Mouse (Mus musculus) thymus, adult 18-20 months (tissue): Measurements from ENCODE around the gene Hdgfl2.

Experiments used
- DNase-seq, 2 experiments: peaks; one replicate each; pipeline ENCODE4 v3.0.0; 2022; ENCODE audit warnings: mixed read lengths in 2 of 2

The Hdgfl2 gene

DNA sequence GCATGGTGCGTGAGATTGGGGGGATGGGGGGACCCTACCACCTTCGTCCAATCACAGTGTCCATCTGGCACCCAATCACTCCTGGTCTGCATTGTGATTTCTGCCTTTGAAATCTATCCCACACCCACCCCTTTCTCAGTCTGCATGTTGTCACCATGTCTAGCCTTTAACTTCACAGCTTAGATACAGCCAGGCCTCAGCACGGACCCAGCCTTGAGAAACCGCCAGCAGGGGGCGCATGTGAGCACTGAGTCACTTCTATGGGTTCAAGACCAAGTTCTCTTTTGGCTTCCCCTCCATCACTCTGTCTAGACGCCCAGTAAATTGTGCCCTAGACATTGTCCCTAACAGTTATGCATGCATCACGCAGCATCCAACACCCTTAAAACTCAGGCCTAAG is 52.4 kb downstream of the Hdgfl2 start:
- peak in 1 of 2 experiments; percentile 48 for DNase-seq

DNA sequence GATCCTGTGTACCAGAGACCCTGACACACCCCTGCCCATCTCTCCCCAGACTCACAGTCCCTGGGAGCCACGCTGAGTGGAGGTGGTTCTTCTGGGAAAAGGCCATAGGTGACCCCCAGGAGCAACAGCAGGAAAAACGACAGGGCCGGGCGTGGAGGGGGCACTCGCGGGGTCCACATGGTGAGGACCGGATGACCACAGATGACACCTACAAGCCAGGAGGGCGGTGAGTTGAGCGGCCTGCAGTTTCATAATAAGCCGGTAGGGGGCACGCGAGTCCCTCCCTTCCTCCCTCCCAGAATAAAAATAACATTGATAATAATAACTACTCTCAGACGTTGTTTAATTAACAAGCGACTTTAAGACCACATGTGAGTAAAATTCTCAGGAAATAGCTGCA is 53.2 kb downstream of the Hdgfl2 start:
- no peak for DNase-seq

DNA sequence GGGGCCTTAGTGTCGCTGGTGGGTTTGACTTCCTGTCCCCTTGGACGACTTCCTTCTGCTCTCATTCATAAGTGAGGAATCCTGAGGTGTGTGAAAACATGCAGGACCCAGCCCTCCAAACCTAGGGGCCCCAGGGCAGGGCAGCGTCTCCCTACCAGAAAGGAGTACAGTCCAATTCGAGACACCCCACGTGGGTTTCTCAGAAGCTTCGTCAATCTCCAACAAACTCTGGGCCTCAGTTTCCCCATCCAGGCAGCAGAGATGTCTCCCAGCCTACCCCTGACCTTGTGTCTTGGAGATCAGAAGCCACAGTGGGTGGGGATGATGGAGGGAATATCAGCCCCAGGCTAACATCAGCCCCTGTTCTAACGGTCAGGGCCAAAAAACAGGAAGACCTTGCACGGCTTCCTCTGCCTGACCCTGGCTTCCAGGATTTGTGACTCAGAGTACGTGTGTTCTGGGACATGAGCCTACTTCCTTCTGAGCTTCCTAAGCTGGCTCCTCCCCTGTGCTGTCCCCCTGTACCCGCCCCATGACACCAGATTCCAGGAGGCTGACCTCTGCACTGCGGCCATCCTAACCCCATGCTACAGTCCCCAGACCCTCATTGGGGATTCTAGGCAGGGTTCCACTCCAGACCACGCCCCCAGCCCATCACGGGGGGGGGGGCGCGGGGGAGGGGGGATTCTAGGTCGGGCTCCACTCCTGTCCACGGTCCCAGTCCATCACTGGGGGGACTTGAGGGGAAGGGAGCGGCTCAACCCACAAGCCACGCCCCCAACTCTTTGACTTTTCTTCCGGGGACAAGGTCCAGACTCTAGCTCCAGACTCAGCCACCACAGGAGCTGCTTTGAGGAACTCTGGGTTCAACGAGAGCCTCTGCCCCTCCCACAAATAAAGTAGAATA is 54.3 kb downstream of the Hdgfl2 start:
- DNase-seq = no peak

DNA sequence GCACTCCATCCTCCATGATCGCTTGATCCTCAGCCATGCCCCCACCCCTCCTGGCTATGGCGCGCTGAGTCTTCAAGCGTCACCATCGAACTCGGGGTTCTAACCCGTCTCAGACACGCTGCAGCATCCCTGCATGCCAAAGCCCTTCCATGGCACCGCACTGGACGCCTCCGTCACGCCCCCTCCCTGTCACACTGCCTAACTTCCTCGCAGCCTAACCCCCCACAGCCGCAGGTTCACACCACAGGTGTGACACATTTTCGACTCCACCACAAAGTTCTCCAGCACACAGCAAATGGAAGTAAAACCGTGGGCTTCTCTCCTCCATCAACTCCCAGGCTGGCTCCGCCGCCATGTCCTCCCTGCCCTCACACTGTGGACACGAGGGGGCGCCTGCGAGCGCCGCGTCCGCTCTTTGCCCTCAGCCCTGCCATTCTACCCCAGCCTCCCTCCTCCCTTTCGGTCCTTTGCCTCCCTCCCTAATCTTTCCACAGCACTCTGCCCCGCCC is 55.1 kb downstream of the Hdgfl2 start:
- DNase-seq = no peak

DNA sequence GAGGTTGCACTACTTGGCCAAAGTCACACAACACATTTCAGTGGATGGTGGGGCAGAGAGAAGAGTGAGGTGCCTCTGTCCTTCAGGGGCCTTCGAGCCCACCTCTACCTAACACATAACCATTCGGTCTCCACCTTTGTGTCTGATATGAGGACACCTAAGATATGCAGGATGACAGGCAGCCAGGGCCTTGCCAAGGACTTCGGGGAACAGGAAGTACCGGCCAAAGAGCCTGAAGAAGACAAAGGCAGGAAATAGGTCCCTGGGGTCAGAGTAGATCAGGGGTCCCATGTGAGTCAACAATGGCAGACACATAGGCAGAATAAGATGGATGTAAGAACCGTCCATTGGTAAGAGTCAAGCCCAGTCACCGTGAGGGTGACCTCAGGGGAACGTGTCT is 57.1 kb downstream of the Hdgfl2 start:
- no peak for DNase-seq

DNA sequence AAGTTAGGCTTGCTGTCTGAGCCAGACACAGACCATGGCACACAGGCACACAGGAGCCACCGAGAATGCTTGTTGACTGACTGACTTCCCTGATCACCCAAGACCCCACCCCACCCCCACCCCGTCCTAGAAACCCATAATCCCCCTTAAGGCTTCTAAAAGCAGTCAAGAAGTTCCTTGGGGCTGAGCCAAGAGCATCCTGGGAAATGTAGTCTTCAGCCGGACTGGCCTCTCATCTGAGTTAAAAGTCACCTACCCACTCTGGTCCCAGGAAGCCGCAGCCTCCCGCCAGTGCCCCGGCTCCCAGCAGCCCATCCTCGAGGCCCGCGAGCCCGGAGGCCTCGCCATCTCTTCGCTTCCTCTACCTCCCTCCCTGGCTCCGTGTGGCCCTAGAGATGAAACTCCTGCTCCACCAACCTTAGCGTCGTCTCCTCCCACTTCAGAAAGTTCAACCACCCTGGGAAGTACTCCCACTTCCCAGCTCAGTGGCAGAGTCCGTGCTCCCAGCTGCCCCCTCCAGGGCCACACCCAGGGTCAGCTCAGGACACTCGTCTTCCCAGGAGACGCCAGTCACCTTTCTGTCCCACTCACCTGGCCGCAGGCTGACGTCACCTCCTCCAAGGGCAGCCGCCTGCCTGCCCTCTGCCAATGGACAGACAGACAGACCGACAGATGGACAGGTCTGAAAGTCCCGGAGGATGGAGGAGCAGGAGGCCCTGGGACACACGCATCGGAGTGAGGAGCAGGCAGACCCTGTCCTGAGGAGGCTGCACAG is 58.6 kb downstream of the Hdgfl2 start:
- DNase-seq = no peak

DNA sequence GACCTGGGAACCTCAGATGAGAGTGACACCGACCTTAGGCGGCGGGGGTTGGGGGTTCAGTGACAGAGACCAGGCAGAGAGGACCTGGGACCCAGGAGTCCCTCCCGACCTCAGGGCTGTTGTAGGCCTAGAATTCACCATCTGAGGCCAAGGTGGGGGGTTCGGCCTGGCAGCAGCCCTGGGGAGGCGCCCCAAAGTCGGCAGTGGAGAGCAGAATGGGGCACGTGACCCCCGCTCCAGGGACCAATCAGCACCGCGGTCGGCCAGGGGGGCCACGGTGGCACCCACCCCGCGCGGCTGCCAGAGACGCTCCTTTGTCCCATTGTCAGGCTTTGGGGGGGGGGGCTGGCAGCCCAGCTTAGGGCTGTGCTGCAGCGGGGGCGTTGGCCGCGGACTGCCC is 59.9 kb downstream of the Hdgfl2 start:
- DNase-seq = no peak

DNA sequence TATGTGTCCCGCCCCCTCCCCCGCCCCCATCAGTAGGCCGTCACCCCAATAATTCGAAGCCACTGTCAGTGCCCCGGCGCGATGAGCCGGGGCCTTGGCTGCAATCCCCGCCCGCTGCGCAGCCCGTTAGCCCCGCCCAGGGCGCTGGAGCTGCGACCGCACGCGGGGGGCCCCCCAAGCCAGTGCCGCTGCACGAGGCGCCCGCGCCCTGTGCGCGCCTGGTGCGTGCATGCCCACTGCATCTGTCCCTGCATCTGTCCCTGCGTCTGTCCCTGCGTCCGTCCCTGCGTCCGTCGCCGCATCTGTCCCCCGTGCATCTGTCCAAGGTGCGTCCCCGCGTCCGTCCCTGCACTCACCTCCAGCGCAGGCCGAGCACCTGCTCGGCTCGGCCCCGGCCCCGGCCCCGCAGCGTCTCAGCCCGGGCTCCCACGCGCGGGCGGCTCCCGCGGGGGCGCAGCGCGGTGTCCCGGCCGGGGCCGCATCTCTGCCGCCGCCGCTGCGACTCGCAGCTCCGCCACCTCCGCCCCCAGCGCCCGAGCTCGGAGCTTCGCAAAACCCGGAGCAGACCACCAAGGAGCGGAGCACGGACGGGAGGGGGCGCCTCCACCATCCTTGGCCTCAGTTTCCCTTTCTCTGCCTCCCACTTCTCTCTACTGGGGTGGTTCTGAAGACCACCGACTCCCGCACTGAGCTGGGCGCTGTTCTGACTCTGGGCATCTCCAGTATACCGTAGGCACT is 60.6 kb downstream of the Hdgfl2 start, which contains the start of gene Sema6b:
Sema6b (minus strand) TSS at position 486 of the 738 bp plus-strand sequence.
- no peak for DNase-seq

DNA sequence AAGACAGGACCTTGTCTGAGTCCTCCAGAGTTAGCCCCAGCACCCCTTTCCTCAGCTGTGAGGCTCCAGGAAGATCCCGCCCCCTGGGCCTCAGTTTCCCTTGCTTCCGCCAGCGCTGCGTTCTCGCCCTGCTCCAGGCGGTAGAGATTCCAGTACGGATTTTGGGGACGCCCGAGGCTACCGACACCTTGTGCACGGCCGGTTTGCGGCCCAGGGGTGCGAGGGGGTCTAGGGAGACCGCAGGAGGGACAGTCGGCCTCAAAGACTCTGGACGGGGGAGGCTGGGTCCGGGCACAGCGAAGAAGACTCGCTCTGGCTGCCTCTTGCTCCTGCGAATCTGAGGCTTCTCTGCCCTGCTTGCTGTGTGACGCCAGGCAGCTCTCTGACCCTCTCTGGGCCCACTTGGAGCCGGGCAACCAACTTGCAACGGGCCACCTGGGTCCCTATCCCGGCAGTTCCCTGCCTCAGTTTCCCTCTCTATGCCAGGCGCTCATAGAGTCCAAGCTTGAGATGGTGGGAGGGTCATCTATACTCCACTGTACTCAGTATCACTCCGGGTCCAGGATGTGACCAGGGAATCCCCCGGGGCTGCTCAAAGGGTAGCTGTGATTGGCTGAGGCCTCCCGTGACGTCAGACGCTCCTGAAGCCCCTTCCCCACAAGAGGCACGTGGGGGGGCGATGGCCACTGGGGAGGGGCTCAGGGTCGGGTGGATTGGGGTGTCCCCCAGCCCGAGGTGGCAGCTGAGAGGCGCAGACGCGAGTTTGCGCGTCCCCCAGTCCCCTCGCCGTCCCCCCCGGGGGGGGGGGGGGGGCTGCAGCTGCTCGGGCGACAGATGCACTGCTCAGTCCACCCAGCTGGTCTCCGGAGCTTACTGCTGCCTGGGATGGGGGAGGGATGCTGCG is 62.5 kb downstream of the Hdgfl2 start:
- DNase-seq = no peak

DNA sequence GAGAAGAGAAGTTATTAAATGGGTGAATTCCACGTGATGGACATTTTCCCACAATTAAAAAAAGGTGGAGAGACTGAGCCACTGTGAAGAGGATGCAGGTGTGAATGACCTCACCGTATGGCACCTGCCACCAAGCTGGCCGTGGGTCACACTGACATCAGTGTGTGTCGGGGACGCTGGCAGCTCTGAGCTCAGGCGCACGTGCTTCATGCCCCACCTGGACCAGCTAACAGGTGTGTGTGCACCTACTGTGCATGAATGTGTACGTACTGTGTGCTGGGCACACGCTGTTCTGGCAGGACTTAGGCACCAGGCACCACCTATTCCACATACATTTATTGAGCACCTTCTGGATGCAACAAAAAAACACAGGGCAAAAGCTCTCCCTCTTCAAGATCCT is 65.1 kb downstream of the Hdgfl2 start:
- DNase-seq = no peak

DNA sequence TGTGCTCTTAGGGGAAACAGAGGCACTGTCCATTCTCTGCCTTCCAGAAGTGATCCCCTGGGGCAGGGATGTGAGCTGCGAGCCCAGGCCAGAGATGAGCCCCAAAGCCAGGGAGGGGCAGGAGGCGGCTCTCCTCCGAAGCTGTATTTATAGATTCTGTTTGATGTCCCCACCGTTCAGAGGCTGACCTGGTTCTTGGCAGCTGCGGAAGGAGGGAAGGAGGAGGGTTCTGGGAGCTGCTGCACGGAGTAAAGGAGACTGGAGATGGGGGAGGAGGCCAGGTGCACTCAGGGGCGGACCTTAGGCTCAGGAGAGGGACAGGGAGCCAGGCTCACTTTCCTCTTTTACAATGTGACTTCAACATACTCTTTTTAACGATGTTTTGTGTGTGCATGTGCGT is 66.7 kb downstream of the Hdgfl2 start:
- no peak for DNase-seq

DNA sequence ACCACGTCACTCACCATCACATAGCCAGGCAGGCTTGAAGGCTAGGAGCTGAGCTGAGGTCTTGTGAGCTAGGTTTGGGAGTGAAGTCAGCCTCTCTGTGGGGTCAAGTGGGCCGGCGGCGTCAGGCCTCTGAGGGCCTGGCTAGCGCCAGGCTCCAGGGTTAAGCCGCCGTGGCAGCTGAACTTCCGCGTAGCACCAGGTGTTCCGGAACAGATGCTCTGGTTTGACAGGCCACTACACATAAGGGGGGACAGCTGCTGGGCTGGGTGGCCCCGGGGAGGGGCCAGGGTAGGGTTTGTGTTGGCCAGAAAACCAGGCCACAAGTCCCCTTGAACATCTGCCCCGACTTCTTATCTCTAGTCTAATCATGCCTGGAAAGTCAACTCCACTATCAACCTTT is 68.0 kb downstream of the Hdgfl2 start:
- no peak for DNase-seq

DNA sequence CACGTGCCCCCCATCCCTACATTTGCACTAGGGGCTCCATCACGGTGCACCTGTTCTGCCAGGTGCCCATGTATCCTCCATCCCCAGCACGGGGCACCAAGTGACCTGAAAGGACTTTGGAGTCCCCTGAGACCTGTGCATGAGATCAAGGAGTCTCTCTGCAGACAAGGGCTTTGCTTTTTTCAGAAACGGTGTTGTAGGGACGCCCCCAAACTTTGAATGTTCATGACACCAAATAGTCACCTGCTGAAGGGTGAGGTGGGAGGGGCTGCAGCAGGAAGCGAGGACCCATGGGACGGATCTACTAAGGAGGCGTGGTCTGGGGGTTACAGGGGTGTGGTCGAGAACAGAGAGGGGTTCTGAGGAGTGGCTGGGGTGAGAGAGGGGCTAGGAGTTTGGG is 68.8 kb downstream of the Hdgfl2 start:
- DNase-seq = no peak

DNA sequence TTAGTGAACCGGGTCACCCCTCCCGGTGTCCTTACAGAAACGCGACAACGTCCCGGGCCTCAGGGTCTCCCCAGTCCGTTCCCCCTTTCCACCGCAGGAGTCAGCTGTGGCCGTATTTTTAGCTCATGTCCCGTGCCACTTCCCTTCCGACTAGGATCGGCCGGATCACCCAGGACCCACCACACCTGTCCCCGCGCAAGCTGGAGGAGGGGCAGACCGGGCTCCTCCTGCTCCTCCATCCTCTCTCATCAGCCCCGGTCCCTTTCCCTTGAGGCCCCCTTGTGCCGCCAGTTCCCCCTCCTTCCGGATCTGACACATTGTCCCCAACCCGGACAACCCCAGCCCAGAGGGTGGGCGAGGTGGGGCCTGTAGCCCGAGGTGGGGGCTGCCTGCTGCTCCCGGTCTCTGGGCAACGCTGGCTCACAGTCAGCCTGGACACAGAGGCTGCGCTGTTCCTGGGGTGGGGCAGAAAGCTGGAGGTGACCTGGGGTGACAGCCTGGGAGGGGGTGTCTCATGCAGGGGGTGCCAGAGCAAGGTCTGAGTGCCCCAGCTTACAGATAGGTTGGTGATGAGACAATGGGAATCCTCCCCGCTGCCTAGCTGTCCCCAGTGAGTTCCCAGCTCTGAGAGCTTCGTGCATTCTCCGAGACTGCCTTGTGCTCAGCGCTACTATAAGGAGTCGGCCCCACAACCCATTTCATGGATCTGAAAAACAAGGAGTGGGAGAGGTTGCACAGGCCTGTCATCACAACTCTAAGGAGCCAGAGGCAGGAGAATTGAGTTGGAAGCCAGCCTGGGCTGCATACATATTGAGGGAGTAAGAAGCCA is 69.6 kb downstream of the Hdgfl2 start:
- DNase-seq = no peak

DNA sequence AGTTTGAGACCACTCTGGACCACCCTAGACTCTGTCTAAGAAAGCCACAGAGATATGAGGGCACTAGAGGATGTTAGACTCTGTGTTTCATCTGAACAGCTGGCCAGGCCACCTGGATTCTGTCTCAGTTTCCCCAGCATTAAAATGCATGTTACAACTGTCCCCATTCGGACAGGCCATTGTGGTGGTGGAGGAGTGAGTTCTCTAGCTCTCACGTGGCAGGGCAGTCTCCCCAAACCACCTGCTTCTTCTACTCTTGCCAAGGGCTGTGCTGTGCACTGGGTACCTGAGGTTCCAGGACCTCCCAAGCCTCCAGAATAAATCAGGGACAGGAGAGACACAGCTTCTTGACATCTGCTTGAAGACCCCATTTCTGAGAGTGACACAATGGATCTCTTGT is 70.5 kb downstream of the Hdgfl2 start:
- no peak for DNase-seq
